Mouse (Mus musculus) neural tube, embryonic 11.5 days (tissue): ENCODE measurements around the gene Rock2. TPM values are rescaled to one million over a fixed set of nuclear protein-coding genes. Genes with fewer than 3 reads are reported as not detected.

ENCODE experiments used
- ATAC-seq: fragments of 200-750 bp; cut with Nextera tagmentation; 2 replicates; pipeline ENCODE4 v1.8.0; 2017; ENCODE audit warnings: moderate number of reproducible peaks, mild to moderate bottlenecking, moderate TSS enrichment, moderate library complexity; ENCODE audit not compliant: insufficient read depth, low FRiP score, low TSS enrichment
- DNase-seq: peaks from one replicate; pipeline ENCODE4 v3.0.0-alpha.2; 2015; ENCODE audit warnings: low spot score
- H3K27ac ChIP-seq: fragments of 300-500 bp; sonication (generic); 2 replicates; pipeline ENCODE4 v1.5.1; 2014; ENCODE audit warnings: low read depth, mild to moderate bottlenecking, low read length
- H3K27me3 ChIP-seq: fragments of 300-500 bp; sonication (generic); 2 replicates; pipeline ENCODE4 v1.6.1; 2014; ENCODE audit warnings: mild to moderate bottlenecking, low read length, mixed read lengths; ENCODE audit not compliant: control insufficient read depth, insufficient read depth
- H3K36me3 ChIP-seq: fragments of 300-500 bp; sonication (generic); 2 replicates; pipeline ENCODE4 v1.6.1; 2014; ENCODE audit warnings: mild to moderate bottlenecking, low read length, moderate library complexity, mixed read lengths; ENCODE audit not compliant: control insufficient read depth, insufficient read depth
- H3K4me1 ChIP-seq: fragments of 300-500 bp; sonication (generic); 2 replicates; pipeline ENCODE4 v1.6.1; 2014; ENCODE audit warnings: low read length, mixed read lengths; ENCODE audit not compliant: control insufficient read depth, insufficient read depth
- H3K4me2 ChIP-seq: fragments of 300-500 bp; sonication (generic); 2 replicates; pipeline ENCODE4 v1.6.1; 2014; ENCODE audit warnings: low read depth, mild to moderate bottlenecking, moderate library complexity
- H3K4me3 ChIP-seq: fragments of 300-500 bp; sonication (generic); 2 replicates; pipeline ENCODE4 v1.5.1; 2014; ENCODE audit warnings: low read depth, low read length
- H3K9ac ChIP-seq: fragments of 300-500 bp; sonication (generic); 2 replicates; pipeline ENCODE4 v1.6.1; 2014; ENCODE audit warnings: mild to moderate bottlenecking, low read length
- H3K9me3 ChIP-seq: fragments of 300-500 bp; sonication (generic); 2 replicates; pipeline ENCODE4 v1.6.1; 2016; ENCODE audit warnings: low read length; ENCODE audit not compliant: control insufficient read depth
- WGBS: fragments of 180-500 bp; shearing (Covaris S2); extraction: QIAGEN DNeasy Blood & Tissue Kit; methylation state at CpG from one replicate; pipeline ENCODE4 v1.1.7; 2014; 5-methylcytosine and 5-hydroxymethylcytosine counted together
- polyA plus RNA-seq: library from polyadenylated mRNA; unstranded; fragments of >200 nt; fragmentation: Nextera tagmentation; extraction: Ambion mirVana; gene quantifications from 2 replicates; pipeline ENCODE4 v1.2.1, GENCODE M21; 2014

Rock2 gene
- polyA plus RNA-seq, 1 experiment from 2014 or later, result 14.8 TPM

DNA sequence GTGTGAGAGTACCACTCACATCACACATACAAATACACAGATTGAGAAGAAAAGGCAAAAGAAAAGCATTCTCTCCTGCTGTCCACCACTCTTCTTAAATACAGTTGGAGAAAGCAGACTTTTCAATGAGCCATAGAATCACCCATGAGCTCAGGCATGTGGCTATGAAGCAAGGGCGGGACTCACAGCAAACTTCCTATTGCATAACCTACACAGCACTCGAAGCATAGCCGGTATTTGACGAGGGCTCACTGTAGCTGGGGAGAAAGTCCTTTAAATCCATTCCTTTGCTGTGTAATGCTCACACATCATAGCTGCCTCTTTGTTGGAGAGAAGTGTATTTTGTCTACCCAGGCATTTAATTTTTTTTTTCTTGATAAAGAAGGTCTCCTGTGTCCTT is 19.4 kb upstream of the Rock2 start:
- 78% methylated on average over 4 of the region's 4 CpGs for WGBS
- Histone ChIP-seq H3K9ac (no peak overlapping the region), H3K27me3 (no peaks in the 10 kb centered on the region), H3K4me3 (no peak overlapping the region), H3K36me3 (no peaks in the 10 kb centered on the region), H3K9me3 (no peaks in the 10 kb centered on the region), H3K27ac (no peak overlapping the region), H3K4me2 (no peak overlapping the region), H3K4me1 (peaks cover 3% of the 10 kb centered on the region; the same call in 1 of the 2 replicates)
- ATAC-seq (no peak), DNase-seq (no peak)

DNA sequence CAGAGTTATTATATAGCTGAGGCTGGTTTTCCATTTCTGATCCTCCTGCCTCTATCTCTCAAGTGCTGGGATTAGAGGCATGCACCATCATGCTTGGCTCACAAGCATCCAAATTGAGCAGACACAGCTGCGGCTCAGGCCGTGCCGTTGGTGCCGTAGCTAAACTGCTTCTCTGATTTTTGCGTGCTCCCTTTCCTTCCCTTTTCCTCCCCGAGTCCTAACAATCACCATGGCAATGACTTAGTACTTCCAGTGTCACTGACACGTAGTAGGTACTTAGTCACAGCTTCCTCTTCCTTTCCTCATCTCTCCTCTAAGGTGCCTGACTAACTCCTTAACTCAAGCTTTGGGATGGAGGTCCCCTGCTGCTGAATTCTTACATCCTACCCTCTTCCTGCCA is 19.0 kb upstream of the Rock2 start:
- Histone ChIP-seq H3K27me3 (no peaks in the 10 kb centered on the region), H3K4me1 (no peaks in the 10 kb centered on the region), H3K9me3 (no peaks in the 10 kb centered on the region), H3K4me2 (no peak overlapping the region), H3K4me3 (no peak overlapping the region), H3K36me3 (no peaks in the 10 kb centered on the region), H3K9ac (no peak overlapping the region), H3K27ac (no peak overlapping the region)
- WGBS, result 75% methylated on average over 7 of the region's 7 CpGs
- DNase-seq (no peak), ATAC-seq (no peak)

DNA sequence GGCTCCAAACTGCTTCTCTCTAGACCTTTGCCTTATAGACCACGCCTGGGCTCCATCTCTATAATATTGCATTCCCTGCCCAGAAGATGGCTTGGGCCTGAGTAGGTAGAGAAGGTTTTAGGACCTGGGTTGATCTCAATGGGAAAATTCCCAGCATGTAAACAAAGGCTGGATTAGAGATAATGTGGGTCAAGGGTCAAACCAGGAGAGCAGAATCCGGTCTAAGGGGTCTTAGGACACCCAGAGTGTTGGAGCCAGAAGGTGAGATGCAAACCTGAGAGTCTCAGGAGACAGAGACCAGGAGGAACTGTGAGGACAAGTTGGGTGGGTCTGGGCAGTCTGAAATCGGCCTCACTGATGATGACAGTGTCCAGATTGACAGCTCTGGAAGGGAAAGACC is 18.0 kb upstream of the Rock2 start:
- no peaks in the 10 kb centered on the region for H3K36me3 ChIP-seq
- H3K4me1 ChIP-seq, result no peaks in the 10 kb centered on the region
- H3K9ac ChIP-seq, result no peak overlapping the region
- no peak overlapping the region for H3K4me2 ChIP-seq
- ATAC-seq (no peak), DNase-seq (no peak)
- 72% methylated on average over 3 of the region's 3 CpGs for WGBS
- no peak overlapping the region for H3K4me3 ChIP-seq
- no peak overlapping the region for H3K27ac ChIP-seq
- H3K27me3 ChIP-seq, result no peaks in the 10 kb centered on the region
- H3K9me3 ChIP-seq, result no peaks in the 10 kb centered on the region

DNA sequence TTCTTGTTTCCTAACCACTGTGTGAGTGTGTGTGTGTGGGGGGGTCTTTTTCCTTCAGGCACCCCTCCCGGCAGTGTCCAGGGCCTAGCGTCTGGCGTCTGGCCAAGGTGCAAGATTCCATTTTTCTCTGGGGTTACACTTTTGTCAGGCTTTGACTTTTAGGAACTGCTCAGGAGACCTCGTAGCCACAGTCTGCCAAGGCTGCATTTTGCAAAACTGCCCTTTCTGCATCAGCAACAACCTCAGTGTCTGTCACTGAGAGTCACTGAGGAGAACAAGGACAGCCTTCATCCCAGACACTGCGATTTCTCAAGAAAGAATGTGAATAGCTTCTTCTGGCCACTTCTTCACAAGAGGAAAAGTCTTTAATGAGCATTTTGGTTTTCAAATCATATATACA is 17.6 kb upstream of the Rock2 start:
- Histone ChIP-seq H3K9ac (no peak overlapping the region), H3K27ac (no peak overlapping the region), H3K4me3 (no peak overlapping the region), H3K4me2 (no peak overlapping the region), H3K9me3 (no peaks in the 10 kb centered on the region), H3K27me3 (no peaks in the 10 kb centered on the region), H3K4me1 (no peaks in the 10 kb centered on the region), H3K36me3 (no peaks in the 10 kb centered on the region)
- 76% methylated on average over 5 of the region's 5 CpGs for WGBS
- DNase-seq (no peak), ATAC-seq (no peak)

DNA sequence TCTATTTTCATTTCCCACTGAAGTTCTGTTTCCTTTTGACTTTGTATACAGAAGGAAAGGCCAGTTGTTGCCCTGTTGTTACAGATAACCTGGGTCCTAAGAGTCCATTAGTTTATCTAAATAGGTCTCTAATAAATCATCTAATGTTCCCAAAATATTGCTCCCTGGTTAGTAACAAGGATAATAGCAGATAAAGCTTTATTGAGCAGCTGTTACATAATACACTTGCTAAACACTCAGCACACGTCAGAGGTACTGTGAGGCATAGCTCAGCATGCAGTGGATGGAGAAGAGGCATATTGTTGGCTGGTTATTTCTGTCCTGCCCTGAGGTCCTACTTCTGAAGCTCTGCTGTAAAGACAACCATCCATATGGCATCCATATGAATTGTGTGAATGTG is 17.0 kb upstream of the Rock2 start:
- Histone ChIP-seq H3K36me3 (no peaks in the 10 kb centered on the region), H3K9me3 (no peaks in the 10 kb centered on the region), H3K4me1 (no peaks in the 10 kb centered on the region), H3K4me3 (no peak overlapping the region), H3K9ac (no peak overlapping the region), H3K4me2 (no peak overlapping the region), H3K27ac (no peak overlapping the region), H3K27me3 (no peaks in the 10 kb centered on the region)
- 71% methylated on average over 1 of the region's 1 CpGs for WGBS
- ATAC-seq (no peak), DNase-seq (no peak)

DNA sequence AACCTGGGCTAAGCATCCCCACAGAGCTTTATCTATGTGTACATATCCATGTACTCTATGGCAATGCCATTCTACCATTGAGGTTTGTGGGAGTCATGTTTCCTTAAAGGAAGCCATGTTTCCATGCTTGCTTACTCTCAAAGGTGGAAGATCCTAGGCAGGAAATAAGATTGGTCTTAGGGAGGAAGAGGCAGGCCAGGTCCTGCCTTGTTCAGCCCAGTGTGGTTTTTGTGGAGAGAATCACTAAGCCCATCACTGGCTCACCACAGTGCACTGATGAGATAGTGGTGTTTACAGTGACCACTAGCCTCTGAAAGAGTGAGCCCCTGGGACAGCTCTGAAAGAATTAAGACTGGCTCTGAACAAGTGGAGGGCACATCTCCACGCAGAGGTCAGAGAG is 15.3 kb upstream of the Rock2 start:
- Histone ChIP-seq H3K36me3 (no peaks in the 10 kb centered on the region), H3K4me1 (no peaks in the 10 kb centered on the region), H3K4me3 (no peak overlapping the region), H3K27ac (no peak overlapping the region), H3K9me3 (no peaks in the 10 kb centered on the region), H3K9ac (no peak overlapping the region), H3K4me2 (no peak overlapping the region), H3K27me3 (no peaks in the 10 kb centered on the region)
- DNase-seq, result no peak
- ATAC-seq, result no peak
- 85% methylated on average over 1 of the region's 1 CpGs for WGBS

DNA sequence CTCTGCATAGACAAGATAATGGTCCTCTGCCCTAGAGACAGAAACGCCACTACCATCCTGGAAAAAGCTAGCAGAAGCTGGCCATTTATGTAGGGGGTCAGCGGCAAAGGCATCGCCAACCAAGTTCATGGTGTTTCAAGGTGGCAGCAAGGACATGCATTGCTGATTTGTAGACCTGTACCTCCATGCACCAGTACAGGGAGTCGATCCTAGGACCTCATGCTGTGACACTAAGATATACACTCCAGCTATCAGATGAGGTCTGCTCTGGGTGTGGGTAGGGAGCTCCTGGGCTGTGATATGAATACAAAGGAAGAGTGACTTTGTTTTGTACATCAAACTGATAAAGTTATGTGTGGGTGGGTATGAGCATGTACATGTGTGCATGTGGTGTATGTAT is 14.6 kb upstream of the Rock2 start:
- ATAC-seq (no peak), DNase-seq (no peak)
- H3K9ac ChIP-seq, result no peak overlapping the region
- no peak overlapping the region for H3K4me3 ChIP-seq
- 87% methylated on average over 4 of the region's 4 CpGs for WGBS
- H3K36me3 ChIP-seq, result no peaks in the 10 kb centered on the region
- H3K4me2 ChIP-seq, result no peak overlapping the region
- no peak overlapping the region for H3K27ac ChIP-seq
- no peaks in the 10 kb centered on the region for H3K4me1 ChIP-seq
- H3K9me3 ChIP-seq, result no peaks in the 10 kb centered on the region
- H3K27me3 ChIP-seq, result no peaks in the 10 kb centered on the region

DNA sequence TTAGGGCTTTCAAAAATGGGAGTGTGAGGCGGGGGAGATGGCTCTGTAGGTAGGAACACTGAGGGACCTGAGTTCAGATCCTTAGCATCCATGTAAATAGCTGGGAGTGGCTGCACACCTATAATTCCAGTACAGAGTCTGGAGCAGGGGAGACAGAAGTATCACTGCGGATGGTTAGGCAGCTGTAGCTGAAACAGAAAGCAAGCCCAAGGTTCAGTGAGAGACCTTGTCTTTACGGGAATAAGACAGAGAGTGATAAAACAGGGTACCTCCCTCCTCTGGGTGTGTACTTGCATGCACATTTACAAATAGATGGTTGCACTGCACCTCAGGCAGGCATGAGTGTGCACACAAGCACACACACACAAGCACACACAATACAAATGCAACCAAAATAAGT is 12.3 kb upstream of the Rock2 start:
- H3K36me3 ChIP-seq, result no peaks in the 10 kb centered on the region
- H3K4me3 ChIP-seq, result no peak overlapping the region
- no peak overlapping the region for H3K4me2 ChIP-seq
- H3K9ac ChIP-seq, result no peak overlapping the region
- no peak overlapping the region for H3K27ac ChIP-seq
- no peaks in the 10 kb centered on the region for H3K9me3 ChIP-seq
- DNase-seq (no peak), ATAC-seq (no peak)
- no peaks in the 10 kb centered on the region for H3K4me1 ChIP-seq
- WGBS, result 87% methylated on average over 3 of the region's 3 CpGs
- H3K27me3 ChIP-seq, result no peaks in the 10 kb centered on the region

DNA sequence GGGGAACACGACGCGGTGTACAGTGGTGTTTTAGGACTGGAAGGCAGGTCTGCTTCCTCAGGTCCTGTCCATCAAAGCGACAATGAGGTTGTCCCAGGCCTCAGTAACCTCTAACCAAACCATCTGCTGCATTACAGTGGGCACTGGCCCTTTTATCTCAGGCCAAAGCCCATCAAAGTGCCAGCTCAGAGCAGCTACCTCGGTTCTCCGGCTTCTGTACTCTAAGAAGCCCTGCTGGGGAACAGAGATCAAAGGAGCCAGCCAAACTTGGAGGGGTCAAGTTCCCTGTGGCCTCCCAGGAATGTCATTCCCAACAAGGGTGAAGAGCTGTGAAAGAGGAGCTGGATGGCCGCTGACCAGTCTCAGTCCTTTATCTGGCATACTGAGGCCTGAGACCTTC is 11.6 kb upstream of the Rock2 start:
- Histone ChIP-seq H3K9ac (no peak overlapping the region), H3K4me1 (no peaks in the 10 kb centered on the region), H3K4me2 (no peak overlapping the region), H3K27ac (no peak overlapping the region), H3K9me3 (no peaks in the 10 kb centered on the region), H3K36me3 (no peaks in the 10 kb centered on the region), H3K4me3 (no peak overlapping the region), H3K27me3 (no peaks in the 10 kb centered on the region)
- DNase-seq (no peak), ATAC-seq (no peak)
- WGBS, result 57% methylated on average over 7 of the region's 7 CpGs
